Mouse (Mus musculus): Measurements from ENCODE around the gene Sgms1. TPM values are rescaled to one million over a fixed set of nuclear protein-coding genes. Genes with fewer than 3 reads are reported as not detected.
A peak's percentile ranks its signal among the peaks of the same experiment; 100 is the strongest.

Gene Sgms1
- total RNA-seq, 2 experiments from 2014 or later: 58.8 to 59.5 TPM

GRCm38 (mm10) chr19:32346624-32347341 is 42.7 kb downstream of the Sgms1 start:
- no peak for DNase-seq (ENCODE audit: extremely low spot score in 1 of 2, low spot score in 2 of 2)
- no peak for TF ChIP-seq CTCF (IDR thresholded peaks at IDR 0.05)
- H3K4me3 ChIP-seq: no peak overlapping the region
- intact Hi-C loops (cut with DNase I): no loop called here
- H3K27ac ChIP-seq: no peak overlapping the region

- H3K4me3 ChIP-seq: no peak overlapping the region
- DNase-seq (ENCODE audit: extremely low spot score in 1 of 2, low spot score in 2 of 2): no peak
- no peak for TF ChIP-seq CTCF (IDR thresholded peaks at IDR 0.05)
- intact Hi-C loops (cut with DNase I): no loop called here
- no peak overlapping the region for H3K27ac ChIP-seq
Observed at GRCm38 (mm10) chr19:32346176-32346575, 43.3 kb downstream of the Sgms1 start.

GRCm38 (mm10) chr19:32345181-32345745 is 44.3 kb downstream of the Sgms1 start:
- no peak for DNase-seq (ENCODE audit: extremely low spot score in 1 of 2, low spot score in 2 of 2)
- no peak for TF ChIP-seq CTCF (IDR thresholded peaks at IDR 0.05)
- intact Hi-C loops (cut with DNase I): loop anchor here (2.0 kb wide), 1 partner anchor 44 kb away; the partner anchor contains the start of gene Sgms1
- Histone ChIP-seq H3K4me3 (no peak overlapping the region), H3K27ac (no peak overlapping the region)

GRCm38 (mm10) chr19:32344738-32345121 is 44.8 kb downstream of the Sgms1 start:
- no peak for TF ChIP-seq CTCF (IDR thresholded peaks at IDR 0.05)
- peak in 1 of 2 experiments; percentile 35 for DNase-seq (ENCODE audit: extremely low spot score in 1 of 2, low spot score in 2 of 2)
- no peak overlapping the region for H3K4me3 ChIP-seq
- intact Hi-C loops (cut with DNase I): loop anchor here (2.0 kb wide), 1 partner anchor 44 kb away; the partner anchor contains the start of gene Sgms1
- H3K27ac ChIP-seq: no peak overlapping the region

GRCm38 (mm10) chr19:32343937-32344737 is 45.4 kb downstream of the Sgms1 start:
- Histone ChIP-seq H3K27ac (0 out of 2 replicates have a peak overlapping the region, but pooled peaks have one; percentile 11), H3K4me3 (no peak overlapping the region; the same call in 1 of the 2 replicates)
- TF ChIP-seq CTCF (IDR thresholded peaks at IDR 0.05): no peak
- intact Hi-C loops (cut with DNase I): loop anchor here (2.0 kb wide), 1 partner anchor 45 kb away; the partner anchor contains the start of gene Sgms1
- DNase-seq (ENCODE audit: extremely low spot score in 1 of 2, low spot score in 2 of 2): peak in 1 of 2 experiments; percentile 28

- no peak overlapping the region for H3K27ac ChIP-seq
- intact Hi-C loops (cut with DNase I): no loop called here
- no peak for TF ChIP-seq CTCF (IDR thresholded peaks at IDR 0.05)
- H3K4me3 ChIP-seq: no peak overlapping the region
- DNase-seq (ENCODE audit: extremely low spot score in 1 of 2, low spot score in 2 of 2): no peak
Observed at GRCm38 (mm10) chr19:32342436-32342835, 47.1 kb downstream of the Sgms1 start.

GRCm38 (mm10) chr19:32341091-32341490 is 48.4 kb downstream of the Sgms1 start:
- no peak for TF ChIP-seq CTCF (IDR thresholded peaks at IDR 0.05)
- Histone ChIP-seq H3K27ac (no peak overlapping the region), H3K4me3 (no peak overlapping the region)
- no peak for DNase-seq (ENCODE audit: extremely low spot score in 1 of 2, low spot score in 2 of 2)
- intact Hi-C loops (cut with DNase I): no loop called here

- intact Hi-C loops (cut with DNase I): no loop called here
Observed at GRCm38 (mm10) chr19:32340168-32340567, 49.3 kb downstream of the Sgms1 start.

GRCm38 (mm10) chr19:32337708-32338107 is 51.8 kb downstream of the Sgms1 start:
- intact Hi-C loops (cut with DNase I): no loop called here
- DNase-seq (ENCODE audit: extremely low spot score in 1 of 2, low spot score in 2 of 2): no peak
- no peak for TF ChIP-seq CTCF (IDR thresholded peaks at IDR 0.05)

More at GRCm38 (mm10) chr19:32340168-32340567, 49.3 kb downstream of the Sgms1 start:
- TF ChIP-seq CTCF (IDR thresholded peaks at IDR 0.05): no peak
- DNase-seq (ENCODE audit: extremely low spot score in 1 of 2, low spot score in 2 of 2): no peak
- Histone ChIP-seq H3K4me3 (no peak overlapping the region), H3K27ac (no peak overlapping the region)

GRCm38 (mm10) chr19:32334751-32335150 is 54.8 kb downstream of the Sgms1 start:
- intact Hi-C loops (cut with DNase I): no loop called here
- no peak for DNase-seq (ENCODE audit: extremely low spot score in 1 of 2, low spot score in 2 of 2)
- Histone ChIP-seq H3K4me3 (no peak overlapping the region), H3K27ac (no peak overlapping the region)
- TF ChIP-seq CTCF (IDR thresholded peaks at IDR 0.05): no peak

More at GRCm38 (mm10) chr19:32337708-32338107, 51.8 kb downstream of the Sgms1 start:
- H3K4me3 ChIP-seq: no peak overlapping the region
- no peak overlapping the region for H3K27ac ChIP-seq

- no peak for TF ChIP-seq CTCF (IDR thresholded peaks at IDR 0.05)
- Histone ChIP-seq H3K4me3 (no peak overlapping the region), H3K27ac (no peak overlapping the region)
- no peak for DNase-seq (ENCODE audit: extremely low spot score in 1 of 2, low spot score in 2 of 2)
- intact Hi-C loops (cut with DNase I): no loop called here
Observed at GRCm38 (mm10) chr19:32333544-32333943, 56.0 kb downstream of the Sgms1 start.

All from left cerebral cortex, adult 2 months (tissue).